Mouse (Mus musculus): Measurements from ENCODE around the gene Cplane1. TPM values are rescaled to one million over a fixed set of nuclear protein-coding genes. Genes with fewer than 3 reads are reported as not detected.

The Cplane1 gene
- polyA plus RNA-seq, 1 experiment from 2014 or later: 7.0 TPM

DNA sequence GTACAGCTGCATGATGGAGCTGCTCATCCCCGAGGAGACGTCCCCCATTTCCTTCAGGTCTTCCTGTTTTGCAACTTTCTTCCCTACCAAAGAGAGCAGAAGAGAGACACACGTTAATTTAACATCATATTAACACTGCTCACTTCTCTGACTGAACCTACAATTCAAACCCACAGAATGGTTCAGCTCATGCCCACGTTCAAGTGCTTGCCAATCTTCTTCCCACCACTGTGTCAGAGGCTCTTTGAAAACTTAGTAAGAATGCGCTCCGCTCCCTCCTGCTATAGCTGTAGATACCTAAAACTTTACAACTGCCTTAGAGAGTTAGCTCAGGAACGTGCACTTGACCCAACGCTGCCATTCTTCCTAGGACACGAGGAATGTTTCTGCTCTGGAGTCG, 134.0 kb downstream of the Cplane1 start:
- Histone ChIP-seq H3K27ac (no peak overlapping the region), H3K9ac (no peak overlapping the region), H3K9me3 (no peaks in the 10 kb centered on the region), H3K4me1 (no peaks in the 10 kb centered on the region), H3K36me3 (peaks cover 58% of the 10 kb centered on the region), H3K4me2 (no peak overlapping the region), H3K27me3 (no peaks in the 10 kb centered on the region), H3K4me3 (no peak overlapping the region)
- no peak for ATAC-seq (ENCODE audit: borderline replicate concordance, extremely low read depth, low FRiP score, low TSS enrichment)
- 87% methylated on average over 10 of the region's 10 CpGs for WGBS

DNA sequence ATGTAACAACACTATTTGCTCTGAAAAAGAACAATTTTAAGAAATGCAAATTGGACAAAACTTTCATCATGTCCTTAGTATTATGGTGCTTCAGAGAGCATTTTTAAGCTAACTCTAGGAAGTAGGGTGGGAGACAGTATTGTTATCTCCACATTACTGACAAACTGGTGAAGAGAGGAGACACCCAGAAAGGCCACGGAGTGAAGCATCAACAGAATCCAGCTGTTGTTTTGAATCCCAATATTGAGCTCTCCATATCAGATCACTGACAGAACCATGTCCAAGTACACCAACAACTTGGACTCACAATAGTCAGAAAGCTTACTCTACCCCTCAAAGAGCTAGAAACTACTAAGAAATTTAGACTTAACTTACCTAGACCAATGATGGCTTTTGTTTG, 136.6 kb downstream of the Cplane1 start:
- no peaks in the 10 kb centered on the region for H3K9me3 ChIP-seq
- H3K27me3 ChIP-seq: no peaks in the 10 kb centered on the region
- WGBS: 70% methylated on average over 1 of the region's 1 CpGs
- H3K4me1 ChIP-seq: no peaks in the 10 kb centered on the region
- H3K4me2 ChIP-seq: no peak overlapping the region
- no peak overlapping the region for H3K9ac ChIP-seq
- no peak overlapping the region for H3K27ac ChIP-seq
- no peak overlapping the region for H3K4me3 ChIP-seq
- H3K36me3 ChIP-seq: peaks cover 53% of the 10 kb centered on the region
- no peak for ATAC-seq (ENCODE audit: borderline replicate concordance, extremely low read depth, low FRiP score, low TSS enrichment)

DNA sequence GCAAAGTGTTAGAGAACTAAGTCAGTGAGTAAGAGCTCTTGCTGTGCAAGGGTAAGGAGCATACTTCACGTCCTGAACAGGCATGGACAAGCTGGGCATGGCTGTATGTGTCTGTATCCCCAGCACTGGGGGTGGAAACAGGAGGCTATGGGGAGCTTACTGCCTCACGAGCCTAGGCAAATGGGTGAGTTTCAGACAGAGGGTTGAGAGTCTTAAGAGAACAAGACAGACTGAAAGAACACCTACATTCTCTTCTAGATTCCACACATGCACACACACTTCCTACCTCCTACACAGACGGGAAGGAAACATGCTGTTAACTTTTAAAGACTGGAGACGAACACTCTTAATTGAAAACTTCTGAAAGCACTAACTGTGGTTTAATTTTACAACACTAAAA, 148.5 kb downstream of the Cplane1 start:
- no peak for ATAC-seq (ENCODE audit: borderline replicate concordance, extremely low read depth, low FRiP score, low TSS enrichment)
- whole genome bisulfite sequencing: 84% methylated on average over 4 of the region's 4 CpGs
- Histone ChIP-seq H3K9me3 (no peaks in the 10 kb centered on the region), H3K27ac (no peak overlapping the region), H3K4me1 (no peaks in the 10 kb centered on the region), H3K9ac (no peak overlapping the region), H3K27me3 (no peaks in the 10 kb centered on the region), H3K36me3 (peaks cover 46% of the 10 kb centered on the region), H3K4me3 (no peak overlapping the region), H3K4me2 (no peak overlapping the region)

DNA sequence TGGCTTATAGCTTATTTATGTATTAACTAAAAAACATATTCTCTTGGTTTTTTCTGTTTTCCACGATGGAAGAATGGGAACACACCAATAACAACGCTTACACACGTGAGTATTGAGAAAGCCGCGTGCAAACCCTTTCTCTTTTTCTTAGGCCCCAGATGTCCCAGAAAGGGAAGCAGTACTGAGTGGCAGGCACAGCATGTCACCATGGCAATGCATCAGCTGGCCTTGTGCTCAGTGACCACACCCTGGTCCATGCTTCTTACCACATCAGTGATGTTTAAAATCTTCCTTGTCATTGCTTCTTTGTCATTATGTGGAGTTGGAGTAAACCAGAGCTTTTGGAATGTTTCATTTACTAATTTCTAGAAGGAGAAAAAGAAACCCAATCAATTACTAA, 150.3 kb downstream of the Cplane1 start:
- Histone ChIP-seq H3K4me1 (no peaks in the 10 kb centered on the region), H3K36me3 (peaks cover 47% of the 10 kb centered on the region), H3K4me2 (no peak overlapping the region), H3K9ac (no peak overlapping the region), H3K9me3 (no peaks in the 10 kb centered on the region), H3K4me3 (no peak overlapping the region), H3K27me3 (no peaks in the 10 kb centered on the region), H3K27ac (no peak overlapping the region)
- WGBS: 95% methylated on average over 5 of the region's 5 CpGs
- no peak for ATAC-seq (ENCODE audit: borderline replicate concordance, extremely low read depth, low FRiP score, low TSS enrichment)

Other genes starting within 250 kb of the Cplane1 start
- gene Wdr70, start 69.9 kb upstream of the Cplane1 start, polyA plus RNA-seq (2015; fragmentation: Nextera tagmentation; extraction: Ambion mirVana): 54.1 and 59.0 TPM in 2 replicates
- 17.8 and 18.5 TPM in 2 replicates for gene Nup155, start 59.8 kb upstream of the Cplane1 start, polyA plus RNA-seq (2015; fragmentation: Nextera tagmentation; extraction: Ambion mirVana)